Mouse (Mus musculus) ES-Bruce4 (cell line): ENCODE data around the gene Nrl. TPM values are rescaled to one million over a fixed set of nuclear protein-coding genes. Genes with fewer than 3 reads are reported as not detected.
A peak's percentile ranks its signal among the peaks of the same experiment; 100 is the strongest.

Source experiments
- H3K27ac ChIP-seq: 2 replicates; pipeline ENCODE4 v1.5.1; 2012; ENCODE audit warnings: low read length, inconsistent platforms; ENCODE audit not compliant: insufficient read depth
- H3K27me3 ChIP-seq: 2 replicates; pipeline ENCODE4 v1.6.1; 2012; ENCODE audit warnings: mild to moderate bottlenecking, low read length, inconsistent platforms; ENCODE audit not compliant: control insufficient read depth, poor library complexity, insufficient read depth, severe bottlenecking
- H3K36me3 ChIP-seq: 2 replicates; pipeline ENCODE4 v1.6.1; 2012; ENCODE audit warnings: inconsistent platforms, mild to moderate bottlenecking, low read length, moderate library complexity; ENCODE audit not compliant: control insufficient read depth, poor library complexity, insufficient read depth, severe bottlenecking
- H3K4me1 ChIP-seq: one replicate; pipeline ENCODE4 v1.8.1; 2011; ENCODE audit warnings: low read length; ENCODE audit not compliant: control insufficient read depth, insufficient read depth
- H3K4me3 ChIP-seq: 2 replicates; pipeline ENCODE4 v1.5.1; 2011; ENCODE audit warnings: low read depth, mild to moderate bottlenecking, low read length
- H3K9ac ChIP-seq: 2 replicates; pipeline ENCODE4 v1.6.1; 2012; ENCODE audit warnings: low read depth, mild to moderate bottlenecking, inconsistent platforms; ENCODE audit not compliant: poor library complexity, severe bottlenecking
- H3K9me3 ChIP-seq: replicated peaks from 2 replicates; pipeline ENCODE4 v1.6.1; 2012; ENCODE audit warnings: mild to moderate bottlenecking, low read length, inconsistent platforms; ENCODE audit not compliant: control insufficient read depth, poor library complexity, insufficient read depth, severe bottlenecking
- CTCF ChIP-seq: IDR thresholded peaks from one replicate; pipeline ENCODE4 v1.8.1; 2011; ENCODE audit warnings: low read depth, low read length
- EP300 ChIP-seq: IDR thresholded peaks from 2 replicates; pipeline ENCODE4 v1.6.1; 2011; ENCODE audit warnings: low read depth, low read length; ENCODE audit not compliant: insufficient read depth
- POLR2A ChIP-seq: IDR thresholded peaks from one replicate; pipeline ENCODE4 v1.8.1; 2011; ENCODE audit warnings: low read length; ENCODE audit not compliant: insufficient read depth
- polyA plus RNA-seq: library from polyadenylated mRNA; stranded (reverse); fragments of >200 nt; gene quantifications from 2 replicates; pipeline ENCODE4 v1.2.4, GENCODE M21; 2011; ENCODE audit warnings: low read depth; ENCODE audit not compliant: missing spikeins, insufficient read depth, insufficient read length

The Nrl gene
- polyA plus RNA-seq, 1 experiment, result not detected

DNA sequence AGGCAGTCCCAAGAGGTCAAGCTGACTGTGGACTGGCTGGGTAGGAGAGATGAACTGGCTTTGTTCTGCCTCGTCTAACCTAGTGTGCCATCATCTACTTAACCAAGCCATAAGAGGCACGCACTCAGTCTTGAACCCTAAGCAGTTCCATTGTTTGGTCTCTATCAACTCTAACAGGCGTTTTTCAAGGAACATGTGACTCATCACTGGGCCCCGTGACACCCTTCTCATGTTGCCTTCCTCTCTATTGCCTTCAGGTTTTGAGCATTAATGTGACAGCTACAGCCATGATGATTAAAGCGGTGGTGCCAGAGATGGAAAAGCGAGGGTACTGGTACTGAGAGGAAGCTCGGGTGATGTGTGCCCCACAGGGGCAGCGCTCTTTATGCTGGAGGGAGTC lies 37.9 kb downstream of the Nrl start:
- no peak for TF ChIP-seq CTCF
- TF ChIP-seq POLR2A, result no peak
- TF ChIP-seq EP300, result no peak

DNA sequence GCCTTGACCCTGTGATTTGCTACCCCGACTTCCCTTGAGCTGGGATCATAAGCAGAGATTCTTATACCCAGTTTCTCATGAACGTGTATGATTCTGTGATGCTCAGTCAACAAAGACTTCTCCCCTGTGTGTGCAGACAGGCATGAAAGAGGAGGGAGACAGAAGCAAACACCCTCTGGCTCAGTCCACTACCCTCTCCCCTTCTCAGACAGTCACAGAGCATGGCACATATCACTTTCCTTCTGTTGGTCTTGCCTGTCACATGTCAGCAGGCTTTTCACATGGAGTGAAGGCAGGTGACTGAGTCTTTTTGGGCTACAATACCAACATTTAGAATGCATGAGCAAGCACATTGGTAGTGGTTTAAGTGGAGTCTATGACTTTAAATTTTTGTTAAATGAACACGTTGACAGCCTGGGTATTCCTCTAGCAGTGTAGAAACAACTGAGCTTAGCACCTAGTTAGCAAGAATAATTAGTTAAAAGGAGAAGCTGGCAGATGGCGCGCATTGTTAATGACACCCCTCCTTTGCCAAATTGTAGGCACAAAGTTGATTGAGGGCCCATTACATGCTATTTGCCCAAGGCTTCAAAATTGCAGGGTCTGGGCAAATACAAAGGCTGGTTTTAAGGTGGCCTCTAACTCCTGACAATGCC lies 40.2 kb downstream of the Nrl start:
- Histone ChIP-seq H3K4me1 (peaks cover 2% of the 10 kb centered on the region), H3K36me3 (peaks cover 4% of the 10 kb centered on the region; the same call in 1 of the 2 replicates), H3K9ac (no peak overlapping the region), H3K27ac (no peak overlapping the region), H3K4me3 (no peak overlapping the region), H3K27me3 (no peaks in the 10 kb centered on the region), H3K9me3 (no peaks in the 10 kb centered on the region)
- TF ChIP-seq CTCF, result no peak
- no peak for TF ChIP-seq POLR2A
- TF ChIP-seq EP300, result no peak

More for the DNA sequence above, 37.9 kb downstream of the Nrl start:
- Histone ChIP-seq H3K9me3 (no peaks in the 10 kb centered on the region), H3K27ac (no peak overlapping the region), H3K9ac (no peak overlapping the region), H3K4me1 (peaks cover 3% of the 10 kb centered on the region), H3K36me3 (no peaks in the 10 kb centered on the region), H3K27me3 (no peaks in the 10 kb centered on the region), H3K4me3 (no peak overlapping the region)

GRCm38 (mm10) chr14:55479629-55480028 lies 45.2 kb downstream of the Nrl start:
- H3K4me1 ChIP-seq, result peaks cover 2% of the 10 kb centered on the region
- no peaks in the 10 kb centered on the region for H3K9me3 ChIP-seq
- H3K4me3 ChIP-seq, result peak overlapping the region; percentile 1; the same call in 1 of the 2 replicates
- no peak overlapping the region; the same call in 1 of the 2 replicates for H3K9ac ChIP-seq
- H3K27me3 ChIP-seq, result no peaks in the 10 kb centered on the region
- TF ChIP-seq CTCF (no peak), EP300 (no peak), POLR2A (no peak)
- H3K36me3 ChIP-seq, result peaks cover 4% of the 10 kb centered on the region; the same call in 1 of the 2 replicates
- no peak overlapping the region for H3K27ac ChIP-seq

DNA sequence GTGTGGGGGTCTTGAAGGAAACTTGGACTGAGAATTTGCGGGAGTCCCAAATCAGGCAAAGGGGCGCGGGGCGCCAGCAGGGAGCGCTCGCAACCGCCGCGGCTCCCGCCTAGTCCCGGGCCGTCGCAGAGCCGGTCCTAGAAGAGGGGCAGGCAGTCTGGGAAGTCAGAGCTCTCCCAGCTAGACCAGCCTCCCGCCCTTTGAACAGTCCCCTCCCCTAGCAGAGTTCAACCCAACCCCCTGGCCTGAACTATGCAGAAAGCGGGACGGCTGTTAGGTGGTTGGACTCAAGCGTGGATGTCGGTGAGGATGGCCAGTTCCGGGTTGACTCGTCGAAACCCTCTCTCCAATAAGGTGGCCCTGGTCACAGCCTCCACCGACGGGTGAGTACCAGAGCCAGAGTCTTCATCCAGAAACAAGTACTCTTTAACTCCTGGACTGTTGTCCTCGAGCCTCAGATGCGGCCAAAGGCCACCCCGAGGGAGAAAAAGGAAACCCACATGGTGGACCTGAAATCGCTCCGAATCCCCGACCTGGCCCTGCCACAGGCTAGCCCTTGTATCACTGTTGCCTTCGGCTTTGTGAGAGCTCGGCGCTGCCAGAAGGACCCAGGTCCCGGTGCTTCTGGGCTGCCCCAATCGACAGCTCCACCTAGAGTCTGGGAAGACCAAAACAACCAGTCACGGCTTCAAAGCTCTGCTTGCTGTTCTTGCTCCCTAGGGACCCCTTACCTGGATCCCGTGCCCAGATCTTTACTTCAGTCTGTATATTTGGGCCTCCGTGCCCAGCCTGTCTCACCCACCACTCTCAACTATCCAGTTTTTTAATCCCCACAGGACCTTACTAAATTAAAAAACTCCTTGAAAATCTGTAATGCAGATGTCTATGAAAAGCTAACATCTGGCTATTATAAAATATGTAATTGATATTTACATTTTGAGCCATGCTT lies 45.9 kb downstream of the Nrl start, which contains the start of gene Dhrs4:
Dhrs4 (plus strand) TSS at position 108 of the 949 bp plus-strand sequence.
- no peak for TF ChIP-seq EP300
- TF ChIP-seq POLR2A, result no peak
- peak; percentile 73 for TF ChIP-seq CTCF
- H3K9ac ChIP-seq, result peak within 1 kb of the TSS; percentile 72
- peak within 1 kb of the TSS; percentile 95 for H3K4me3 ChIP-seq
- H3K27ac ChIP-seq, result peak within 1 kb of the TSS; percentile 42
- no peaks in the 10 kb centered on the region for H3K27me3 ChIP-seq
- H3K36me3 ChIP-seq, result peaks cover 4% of the 10 kb centered on the region; the same call in 1 of the 2 replicates
- peaks cover 2% of the 10 kb centered on the region for H3K4me1 ChIP-seq
- no peaks in the 10 kb centered on the region for H3K9me3 ChIP-seq

DNA sequence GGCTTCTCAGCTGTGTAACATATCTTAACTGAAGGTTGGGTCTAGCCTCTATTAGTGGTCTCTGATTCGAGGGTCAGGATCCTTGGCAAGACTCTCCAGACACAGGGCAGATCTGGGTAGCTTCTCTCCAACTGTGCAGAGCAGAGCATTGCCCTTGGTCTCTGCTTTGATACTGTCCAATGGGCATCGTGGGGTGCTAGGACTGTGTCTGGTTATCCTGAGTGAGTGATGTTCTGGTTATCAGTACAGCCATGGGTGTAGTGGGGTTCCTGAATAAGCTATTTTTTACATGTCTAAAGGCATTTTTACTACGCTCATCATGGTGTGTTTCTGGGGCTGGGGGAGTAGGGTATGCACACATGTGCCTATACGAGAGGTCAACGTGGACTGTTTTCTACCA lies 47.0 kb downstream of the Nrl start:
- Histone ChIP-seq H3K27me3 (no peaks in the 10 kb centered on the region), H3K27ac (no peak overlapping the region), H3K9me3 (no peaks in the 10 kb centered on the region), H3K4me1 (peaks cover 2% of the 10 kb centered on the region), H3K36me3 (peaks cover 4% of the 10 kb centered on the region; the same call in 1 of the 2 replicates), H3K9ac (peak overlapping the region; percentile 72), H3K4me3 (no peak overlapping the region)
- TF ChIP-seq POLR2A, result no peak
- TF ChIP-seq CTCF, result no peak
- TF ChIP-seq EP300, result no peak
